In the genomic region with DNA sequence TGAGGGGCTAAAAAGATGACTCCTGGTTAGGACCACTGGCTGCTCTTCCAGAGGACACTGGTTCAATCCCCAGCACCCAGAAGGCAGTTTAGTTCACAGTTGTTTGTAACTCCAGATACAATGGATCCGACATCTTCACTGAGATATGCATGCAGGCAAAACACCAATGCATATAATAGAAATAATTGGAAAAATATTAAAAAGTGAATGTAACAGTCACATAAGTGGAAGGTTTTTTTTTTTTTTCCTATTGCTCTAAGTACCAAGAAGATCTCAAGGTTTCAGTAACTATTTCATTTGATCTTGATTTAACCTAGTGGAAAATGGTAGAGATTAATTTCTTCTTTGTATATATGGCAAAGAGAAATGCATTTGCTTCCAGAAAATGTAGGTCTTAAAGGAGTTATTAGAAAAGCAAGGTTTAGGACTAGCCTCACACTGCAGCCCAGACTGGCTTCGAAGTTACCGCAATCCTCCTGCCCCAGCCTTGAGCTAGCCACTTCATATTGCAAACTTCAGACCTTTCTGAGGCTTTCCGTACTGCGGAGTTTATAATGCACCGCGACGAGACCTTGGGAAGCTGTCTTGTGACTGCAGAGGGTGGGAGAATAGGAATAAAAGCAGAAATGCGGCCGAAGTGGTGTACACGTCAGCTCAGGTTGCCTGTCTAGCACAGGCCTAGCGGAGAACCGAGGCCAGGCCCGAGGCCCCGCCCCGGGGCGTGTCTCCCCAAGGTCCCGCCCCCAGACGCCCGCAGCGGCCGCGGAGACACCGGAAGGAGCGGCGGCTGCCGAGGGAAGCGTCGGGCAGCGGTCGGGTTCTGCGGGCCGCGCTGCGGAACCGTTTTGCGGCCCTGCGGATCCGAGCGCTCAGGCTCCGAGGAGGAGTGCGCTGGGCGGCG, we compare ENCODE assay signal across 8 mouse cellular contexts. TPM values are rescaled to one million over a fixed set of nuclear protein-coding genes. Genes with fewer than 3 reads are reported as not detected.
DNase-seq lines count a peak whose midpoint lies in the region; ATAC-seq lines count a peak whose summit lies in the region.

A gene (plus strand): TSS at position 747 of the 901 bp plus-strand sequence.

- WGBS in hindbrain, embryonic 12.5 days, result 7% methylated on average over 40 of the region's 44 CpGs

- peaks cover 19% of the 10 kb centered on the region for H3K4me1 ChIP-seq in hindbrain, embryonic 12.5 days

- peak within 1 kb of the TSS; percentile 59 for H3K4me2 ChIP-seq in hindbrain, embryonic 12.5 days (replicated peaks)

- H3K36me3 ChIP-seq in hindbrain, embryonic 12.5 days, result no peaks in the 10 kb centered on the region

- peak; percentile 97 for ATAC-seq in hindbrain, embryonic 12.5 days (ENCODE audit: low FRiP score)

- H3K27ac ChIP-seq in hindbrain, embryonic 12.5 days, result peak within 1 kb of the TSS; percentile 72

- peak within 1 kb of the TSS; percentile 76 for H3K4me3 ChIP-seq in hindbrain, embryonic 12.5 days

- H3K9ac ChIP-seq in hindbrain, embryonic 12.5 days, result peak within 1 kb of the TSS; percentile 78

- H3K9me3 ChIP-seq in hindbrain, embryonic 12.5 days (replicated peaks), result no peaks in the 10 kb centered on the region

- DNase-seq in Muller cell, postnatal 12 days (ENCODE audit: inconsistent ontology term), result peak; percentile 94
- DNase-seq in cerebellum, adult 9-11 months, result peak; percentile 95
- DNase-seq in frontal cortex, postnatal 10 days (ENCODE audit: low spot score in 2 of 2), result peak; percentile 87 to 92
- peak; percentile 91 to 94 for DNase-seq in layer of hippocampus, postnatal 14 days (ENCODE audit: low spot score in 2 of 2)
- peak; percentile 96 for DNase-seq in lung, postnatal 14 days
- peak; percentile 72 for DNase-seq in retina, adult 2 months (ENCODE audit: low read depth, low spot score)
- peak; percentile 96 for DNase-seq in thymus, postnatal 36 days

- no peaks in the 10 kb centered on the region for H3K27me3 ChIP-seq in hindbrain, embryonic 12.5 days

RNA-seq across cellular contexts. Expression of the gene that starts here (rescaled TPM):
- polyA plus RNA-seq in hindbrain, embryonic 12.5 days (2016; fragmentation: Nextera tagmentation; extraction: Ambion mirVana), result 78.7 and 87.7 TPM in 2 replicates
- total RNA-seq in layer of hippocampus, postnatal 14 days (2021), result 100 to 1,000 TPM; 110 to 112 TPM

Comparison
In these comparisons a context has a peak if more than half of its experiments do, and no peak if none do; other contexts are left out.
1. Peak in every context shown above with its lines: DNase-seq, ATAC-seq, H3K4me3 ChIP-seq and H3K27ac ChIP-seq.